Mouse (Mus musculus): ENCODE measurements at regions not wholly inside any gene's neighbourhood (a gene's known extent, or its start where the extent isn't known, plus 50 kb on each side); places are given as distances from the start of the nearest gene placed in this dataset.

GRCm38 (mm10) chr7:79217232-79217631 lies 55.8 kb upstream of the Abhd2 start:
- no peak overlapping the region for H3K9ac ChIP-seq (ENCODE audit: low read depth, low read length)
- no peak overlapping the region for H3K27ac ChIP-seq (ENCODE audit: low read depth, low read length)
- ATAC-seq (replicated peaks; ENCODE audit: low FRiP score) (no peak), DNase-seq (ENCODE audit: low spot score) (no peak)
- no peaks in the 10 kb centered on the region for H3K36me3 ChIP-seq (ENCODE audit: control insufficient read depth, insufficient read depth, low read length)
- H3K27me3 ChIP-seq (replicated peaks; ENCODE audit: control insufficient read depth, insufficient read depth, low read length), result no peaks in the 10 kb centered on the region
- WGBS, result 82% methylated on average over 2 of the region's 2 CpGs
- H3K4me3 ChIP-seq (ENCODE audit: low read depth, low read length), result no peak overlapping the region
- peaks cover 2% of the 10 kb centered on the region; the same call in 1 of the 2 replicates for H3K9me3 ChIP-seq (ENCODE audit: control insufficient read depth, low read length)
- H3K4me2 ChIP-seq, result no peak overlapping the region
- H3K4me1 ChIP-seq (replicated peaks; ENCODE audit: control insufficient read depth, insufficient read depth, low read length), result no peaks in the 10 kb centered on the region

- H3K27me3 ChIP-seq (replicated peaks; ENCODE audit: control insufficient read depth, insufficient read depth, low read length), result no peaks in the 10 kb centered on the region
- H3K4me3 ChIP-seq (ENCODE audit: low read depth, low read length), result no peak overlapping the region
- no peaks in the 10 kb centered on the region for H3K9me3 ChIP-seq (ENCODE audit: control insufficient read depth, low read length)
- ATAC-seq (replicated peaks; ENCODE audit: low FRiP score), result no peak
- H3K4me1 ChIP-seq (replicated peaks; ENCODE audit: control insufficient read depth, insufficient read depth, low read length), result no peaks in the 10 kb centered on the region
- no peak overlapping the region for H3K27ac ChIP-seq (ENCODE audit: low read depth, low read length)
- no peak overlapping the region for H3K9ac ChIP-seq (ENCODE audit: low read depth, low read length)
- 79% methylated on average over 9 of the region's 9 CpGs for WGBS
- H3K36me3 ChIP-seq (ENCODE audit: control insufficient read depth, insufficient read depth, low read length), result no peaks in the 10 kb centered on the region
- no peak overlapping the region for H3K4me2 ChIP-seq
- no peak for DNase-seq (ENCODE audit: low spot score)
These were observed 50.2 kb upstream of the Abhd2 start for GRCm38 (mm10) chr7:79222626-79223335.
